Comparison of ENCODE assay signal across 29 mouse cellular contexts in the genomic region with DNA sequence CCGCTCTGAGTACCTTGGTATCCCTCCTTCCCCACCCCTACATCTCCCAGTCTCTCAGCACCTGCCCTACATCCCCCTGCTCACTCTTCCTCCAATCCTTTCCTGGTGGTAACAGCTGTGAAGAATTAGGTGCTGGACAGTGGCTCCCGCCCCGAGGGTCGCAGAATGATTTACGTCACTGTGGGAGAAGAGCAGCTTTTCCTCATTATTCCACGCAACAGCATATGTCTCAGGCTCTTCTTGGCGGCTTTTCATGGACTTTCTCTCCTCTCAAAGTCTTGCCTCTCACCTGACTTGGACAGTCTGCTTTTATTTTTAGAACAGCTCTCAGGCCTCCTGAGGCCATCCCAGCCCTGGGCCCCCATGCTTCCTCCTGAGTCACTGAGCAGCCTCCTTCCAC.
DNase-seq lines count a peak whose midpoint lies in the region; ATAC-seq and TF ChIP-seq lines count a peak whose summit lies in the region.
"Had no signal": no experiment of that assay in that cellular context is flagged by ENCODE, and none has a peak within 500 bp of the region (broad histone marks: within the 10 kb centered on the region; RNA-seq: fewer than 3 reads in every experiment).

No protein-coding gene starts in this region.

- no peaks in the 10 kb centered on the region for H3K9me3 ChIP-seq in kidney, postnatal 0 days (replicated peaks; ENCODE audit: low read length)
- no peaks in the 10 kb centered on the region for H3K9me3 ChIP-seq in stomach, embryonic 14.5 days (ENCODE audit: control insufficient read depth, low read depth, low read length)
- no peaks in the 10 kb centered on the region for H3K9me3 ChIP-seq in stomach, postnatal 0 days (ENCODE audit: control insufficient read depth, low read length)
- H3K9me3 ChIP-seq in embryonic facial prominence, embryonic 11.5 days (replicated peaks; ENCODE audit: control insufficient read depth, low read length) = no peaks in the 10 kb centered on the region
- H3K9me3 ChIP-seq: embryonic facial prominence, embryonic 12.5 days; forebrain, embryonic 13.5 days; heart, embryonic 10.5 days; heart, embryonic 15.5 days; hindbrain, embryonic 12.5 days; intestine, embryonic 15.5 days; limb, embryonic 13.5 days; neural tube, embryonic 12.5 days had no signal

- 28% methylated on average over 7 of the region's 7 CpGs for WGBS in kidney, postnatal 0 days
- WGBS in stomach, embryonic 14.5 days = 38% methylated on average over 7 of the region's 7 CpGs
- 53% methylated on average over 7 of the region's 7 CpGs for WGBS in stomach, postnatal 0 days
- 51% methylated on average over 7 of the region's 7 CpGs for WGBS in embryonic facial prominence, embryonic 11.5 days

- intact Hi-C loops in gastrocnemius, adult 2 months (cut with DNase I) = no loop called here

- ATAC-seq in kidney, postnatal 0 days (replicated peaks; ENCODE audit: low FRiP score, low read depth) = no peak
- no peak for ATAC-seq in stomach, embryonic 14.5 days (ENCODE audit: insufficient number of reproducible peaks, insufficient read depth, low FRiP score, low read depth)
- ATAC-seq in stomach, postnatal 0 days (ENCODE audit: low FRiP score, low TSS enrichment) = no peak
- no peak for ATAC-seq in embryonic facial prominence, embryonic 11.5 days (replicated peaks; ENCODE audit: insufficient number of reproducible peaks, low FRiP score, low TSS enrichment, low read depth)
- ATAC-seq: CD4-positive, CD25-positive, alpha-beta regulatory T cell, adult 4 months; forebrain, embryonic 13.5 days; hindbrain, postnatal 0 days; intestine, embryonic 15.5 days; midbrain, embryonic 16.5 days had no signal

- DNase-seq in kidney, postnatal 0 days (ENCODE audit: low spot score) = peak; percentile 15
- DNase-seq in kidney, postnatal 14 days = no peak
- DNase-seq in stomach, postnatal 0 days (ENCODE audit: low spot score) = no peak
- DNase-seq in embryonic facial prominence, embryonic 11.5 days (ENCODE audit: low spot score) = peak; percentile 26
- DNase-seq in gastrocnemius, adult 2 months = no peak
- no peak for DNase-seq in cerebellum, postnatal 4 days (ENCODE audit: low spot score in 2 of 2)
- DNase-seq: adrenal gland, adult 2 months; adrenal gland, postnatal 36 days; cerebellum, adult 18-20 months; gastrocnemius, postnatal 25 days; heart, adult 11 months; kidney, adult 8-10 months; kidney, postnatal 10 days; lung, postnatal 4 days had no signal

- no peak overlapping the region for H3K4me3 ChIP-seq in kidney, postnatal 0 days (replicated peaks; ENCODE audit: low read depth, low read length)
- no peak overlapping the region for H3K4me3 ChIP-seq in stomach, embryonic 14.5 days (ENCODE audit: low read depth, low read length)
- H3K4me3 ChIP-seq in stomach, postnatal 0 days (ENCODE audit: low read depth, low read length) = no peak overlapping the region
- no peak overlapping the region for H3K4me3 ChIP-seq in embryonic facial prominence, embryonic 11.5 days (ENCODE audit: low read depth, low read length)
- no peak overlapping the region for H3K4me3 ChIP-seq in gastrocnemius, adult 2 months
- H3K4me3 ChIP-seq: embryonic facial prominence, embryonic 12.5 days; erythroblast, embryonic 14.5 days; forebrain, embryonic 13.5 days; heart, embryonic 10.5 days; heart, embryonic 15.5 days; hindbrain, embryonic 12.5 days; intestine, embryonic 15.5 days; limb, embryonic 13.5 days; megakaryocyte, embryonic 14.5 days; neural tube, embryonic 12.5 days had no signal

- no peak overlapping the region for H3K9ac ChIP-seq in kidney, postnatal 0 days (ENCODE audit: low read depth, low read length)
- no peak overlapping the region for H3K9ac ChIP-seq in stomach, embryonic 14.5 days (replicated peaks; ENCODE audit: low read depth, low read length)
- no peak overlapping the region for H3K9ac ChIP-seq in stomach, postnatal 0 days (ENCODE audit: low read length)
- no peak overlapping the region for H3K9ac ChIP-seq in embryonic facial prominence, embryonic 11.5 days (replicated peaks; ENCODE audit: low read length)
- H3K9ac ChIP-seq: embryonic facial prominence, embryonic 12.5 days; forebrain, embryonic 13.5 days; heart, embryonic 15.5 days; hindbrain, embryonic 12.5 days; intestine, embryonic 15.5 days; limb, embryonic 13.5 days; neural tube, embryonic 12.5 days had no signal

- H3K27me3 ChIP-seq in kidney, postnatal 0 days (ENCODE audit: insufficient read depth, low read length) = no peaks in the 10 kb centered on the region
- no peaks in the 10 kb centered on the region for H3K27me3 ChIP-seq in stomach, embryonic 14.5 days (ENCODE audit: control insufficient read depth, insufficient read depth, low read length)
- H3K27me3 ChIP-seq in stomach, postnatal 0 days (ENCODE audit: control insufficient read depth, insufficient read depth, low read length) = no peaks in the 10 kb centered on the region
- no peaks in the 10 kb centered on the region for H3K27me3 ChIP-seq in embryonic facial prominence, embryonic 11.5 days (ENCODE audit: control insufficient read depth, insufficient read depth, low read length)
- H3K27me3 ChIP-seq: embryonic facial prominence, embryonic 12.5 days; forebrain, embryonic 13.5 days; heart, embryonic 15.5 days; hindbrain, embryonic 12.5 days; intestine, embryonic 15.5 days; limb, embryonic 13.5 days; neural tube, embryonic 12.5 days had no signal

- TF ChIP-seq CTCF in kidney, postnatal 0 days (IDR thresholded peaks at IDR 0.05; ENCODE audit: low read depth) = no peak
- no peak for TF ChIP-seq CTCF in stomach, postnatal 0 days (IDR thresholded peaks at IDR 0.05; ENCODE audit: low read depth)
- no peak for TF ChIP-seq CTCF in gastrocnemius, adult 2 months (IDR thresholded peaks at IDR 0.05)

- no peak overlapping the region for H3K27ac ChIP-seq in kidney, postnatal 0 days
- no peak overlapping the region for H3K27ac ChIP-seq in stomach, embryonic 14.5 days (ENCODE audit: low read length)
- H3K27ac ChIP-seq in stomach, postnatal 0 days (replicated peaks) = no peak overlapping the region
- no peak overlapping the region for H3K27ac ChIP-seq in embryonic facial prominence, embryonic 11.5 days (replicated peaks; ENCODE audit: low read depth, low read length)
- H3K27ac ChIP-seq in gastrocnemius, adult 2 months = no peak overlapping the region
- H3K27ac ChIP-seq: embryonic facial prominence, embryonic 12.5 days; forebrain, embryonic 13.5 days; heart, embryonic 10.5 days; heart, embryonic 15.5 days; hindbrain, embryonic 12.5 days; hindbrain, postnatal 0 days; intestine, embryonic 15.5 days; limb, embryonic 13.5 days; neural tube, embryonic 12.5 days had no signal

- no peak for TF ChIP-seq EP300 in stomach, postnatal 0 days (optimal IDR thresholded peaks at IDR 0.05)

- no peaks in the 10 kb centered on the region for H3K36me3 ChIP-seq in kidney, postnatal 0 days (ENCODE audit: insufficient read depth, low read length)
- H3K36me3 ChIP-seq in stomach, embryonic 14.5 days (ENCODE audit: control insufficient read depth, insufficient read depth, low read length) = no peaks in the 10 kb centered on the region
- H3K36me3 ChIP-seq in stomach, postnatal 0 days (ENCODE audit: control insufficient read depth, insufficient read depth, low read length) = no peaks in the 10 kb centered on the region
- H3K36me3 ChIP-seq in embryonic facial prominence, embryonic 11.5 days (replicated peaks; ENCODE audit: control insufficient read depth, insufficient read depth, low read depth, low read length) = no peaks in the 10 kb centered on the region
- H3K36me3 ChIP-seq: embryonic facial prominence, embryonic 12.5 days; heart, embryonic 10.5 days; heart, embryonic 15.5 days; hindbrain, embryonic 12.5 days; intestine, embryonic 15.5 days; limb, embryonic 13.5 days; neural tube, embryonic 12.5 days had no signal

- H3K4me2 ChIP-seq in kidney, postnatal 0 days (ENCODE audit: low read length) = no peak overlapping the region
- H3K4me2 ChIP-seq in stomach, embryonic 14.5 days (replicated peaks; ENCODE audit: low read depth, low read length) = 0 out of 2 replicates have a peak overlapping the region, but pooled peaks have one; percentile 2
- no peak overlapping the region for H3K4me2 ChIP-seq in stomach, postnatal 0 days (replicated peaks; ENCODE audit: low read depth)
- no peak overlapping the region for H3K4me2 ChIP-seq in embryonic facial prominence, embryonic 11.5 days (ENCODE audit: low read depth, low read length)
- H3K4me2 ChIP-seq: embryonic facial prominence, embryonic 12.5 days; forebrain, embryonic 13.5 days; heart, embryonic 15.5 days; hindbrain, embryonic 12.5 days; intestine, embryonic 15.5 days; limb, embryonic 13.5 days; liver, embryonic 11.5 days; neural tube, embryonic 12.5 days had no signal

- no peaks in the 10 kb centered on the region for H3K4me1 ChIP-seq in kidney, postnatal 0 days (replicated peaks; ENCODE audit: insufficient read depth, low read length)
- no peaks in the 10 kb centered on the region for H3K4me1 ChIP-seq in stomach, embryonic 14.5 days (ENCODE audit: control insufficient read depth, insufficient read depth, low read length)
- H3K4me1 ChIP-seq in stomach, postnatal 0 days (replicated peaks; ENCODE audit: control insufficient read depth, insufficient read depth) = no peaks in the 10 kb centered on the region
- H3K4me1 ChIP-seq in embryonic facial prominence, embryonic 11.5 days (ENCODE audit: control insufficient read depth, insufficient read depth, low read length) = no peaks in the 10 kb centered on the region
- H3K4me1 ChIP-seq: forebrain, embryonic 13.5 days; hindbrain, embryonic 12.5 days; intestine, embryonic 15.5 days; megakaryocyte, embryonic 14.5 days had no signal

Comparison
In these comparisons a context has a peak if more than half of its experiments do, and no peak if none do; other contexts are left out.
1. DNase-seq: peak in kidney, postnatal 0 days (single experiment) and embryonic facial prominence, embryonic 11.5 days (single experiment); none in kidney, postnatal 14 days (single experiment), stomach, postnatal 0 days (single experiment), gastrocnemius, adult 2 months (single experiment) and cerebellum, postnatal 4 days (0 of 2).